Mouse (Mus musculus): ENCODE data around the gene Trrap.
A peak's percentile ranks its signal among the peaks of the same experiment; 100 is the strongest.

Trrap gene

DNA sequence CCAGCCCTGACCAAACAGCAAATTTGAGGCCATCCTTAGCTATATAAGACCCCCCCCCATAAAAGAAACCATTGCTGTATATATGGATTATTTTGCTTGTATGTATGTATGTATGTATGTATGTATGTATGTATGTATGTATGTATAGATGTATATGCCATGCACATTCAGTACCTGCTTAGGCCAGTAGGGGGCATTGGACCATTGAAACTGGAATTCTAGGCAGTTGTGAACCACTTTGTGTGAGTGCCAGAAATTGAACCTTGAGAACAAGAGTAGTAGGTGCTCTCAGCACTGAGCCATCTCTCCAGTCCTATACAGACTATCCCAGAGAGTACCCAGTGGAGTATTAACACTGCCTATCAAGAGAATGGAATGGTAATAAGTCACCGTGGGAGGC lies 104.2 kb downstream of the Trrap start:
- DNase-seq (ENCODE audit: low spot score) = peak; percentile 17

GRCm38 (mm10) chr5:144872326-144872725 lies 104.8 kb downstream of the Trrap start:
- DNase-seq (ENCODE audit: low spot score) = peak; percentile 32

DNA sequence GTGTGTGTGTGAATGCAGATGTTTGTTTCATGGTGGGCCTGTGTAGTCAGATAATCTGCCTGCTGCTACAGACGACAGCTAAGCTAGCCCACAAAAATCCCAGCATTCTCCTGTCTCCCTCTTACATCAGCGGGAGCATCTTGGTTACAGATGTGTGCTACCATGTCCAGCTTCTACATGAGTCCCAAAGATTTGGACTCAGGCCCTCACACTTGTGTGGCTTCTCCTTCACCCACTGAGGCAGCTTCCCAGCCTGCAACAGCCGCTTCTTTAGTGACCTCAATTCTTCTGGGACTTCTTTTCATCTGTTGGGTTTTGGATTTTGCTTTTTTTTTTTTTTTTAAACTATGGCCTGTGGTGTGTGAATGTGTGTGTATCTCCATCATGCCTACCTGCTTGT lies 105.3 kb downstream of the Trrap start:
- DNase-seq (ENCODE audit: low spot score) = peak; percentile 53

DNA sequence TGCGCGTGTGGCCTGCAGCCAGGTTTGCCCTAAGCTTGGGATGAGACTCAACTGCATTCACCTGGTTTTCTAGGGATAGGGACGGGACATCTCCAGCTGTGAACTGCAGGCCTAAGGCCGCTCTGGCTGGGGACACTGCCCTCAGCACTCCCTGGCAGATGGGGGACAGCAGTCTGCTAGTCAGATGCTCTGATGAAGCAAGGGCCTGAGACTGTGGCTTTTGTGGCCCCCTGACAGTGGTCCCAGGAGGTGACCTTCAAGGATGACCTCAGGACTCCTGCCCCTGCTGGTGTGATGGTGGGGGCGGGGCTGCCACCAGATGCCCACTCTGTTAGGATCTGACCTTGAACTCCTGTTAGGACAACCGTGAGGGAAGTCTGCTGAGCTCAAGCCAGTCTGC lies 107.7 kb downstream of the Trrap start:
- DNase-seq (ENCODE audit: low spot score) = no peak

GRCm38 (mm10) chr5:144875892-144876291 lies 108.4 kb downstream of the Trrap start:
- DNase-seq (ENCODE audit: low spot score) = peak; percentile 71

DNA sequence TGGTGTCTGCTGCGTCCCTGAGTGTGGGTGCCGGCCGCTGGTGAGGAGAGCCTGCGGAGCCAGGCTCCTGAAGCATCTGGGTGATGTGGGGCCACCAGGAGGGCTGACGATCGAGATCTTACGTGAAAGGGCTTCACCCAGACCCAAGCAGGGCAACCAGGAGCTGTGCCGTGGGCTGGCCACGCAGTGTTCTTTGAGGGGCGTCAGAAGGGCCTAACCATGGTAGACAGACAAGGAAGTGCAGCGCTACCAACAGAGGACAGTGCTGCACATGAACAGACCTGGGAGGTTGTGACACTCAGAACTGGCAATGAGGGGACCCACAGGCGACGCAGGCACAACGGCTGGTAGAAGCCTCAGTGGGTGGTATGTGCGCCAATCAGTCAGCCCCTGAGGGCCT lies 109.5 kb downstream of the Trrap start:
- no peak for DNase-seq (ENCODE audit: low spot score)

DNA sequence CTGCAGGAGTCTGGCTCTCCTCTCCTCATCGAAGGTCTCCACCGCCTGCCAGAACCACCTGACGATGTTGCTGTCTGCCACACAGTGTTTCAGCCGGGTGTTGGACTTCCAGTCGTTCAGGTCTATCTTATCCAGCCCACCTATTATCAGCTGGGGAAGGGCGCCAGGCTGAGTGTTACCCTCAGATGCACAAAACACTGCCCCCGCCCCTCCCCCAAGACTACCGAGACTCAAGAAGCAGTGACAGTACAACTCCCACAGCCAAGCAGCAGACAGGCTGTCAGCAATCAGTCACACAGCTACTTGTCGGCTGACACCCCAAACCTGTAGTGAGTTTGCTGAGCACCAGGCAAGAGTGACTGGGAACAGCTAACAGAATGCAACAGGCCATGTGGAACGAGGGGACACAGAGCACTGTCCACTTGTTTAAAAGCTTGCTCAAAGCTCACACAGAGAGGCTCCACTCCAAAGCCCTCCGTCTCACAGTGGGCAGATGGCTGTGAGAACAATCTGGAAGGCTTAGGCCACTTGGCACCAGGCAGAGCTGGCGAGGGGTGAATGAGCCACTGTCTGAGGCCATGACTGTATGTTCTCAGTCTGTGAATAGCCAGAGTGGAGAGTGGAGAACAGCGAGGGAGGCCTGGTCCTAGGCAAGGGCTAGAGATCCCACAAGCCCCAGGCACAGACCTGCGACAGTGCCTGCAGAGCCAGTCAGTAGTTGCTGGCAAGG lies 114.3 kb downstream of the Trrap start:
- no peak for DNase-seq (ENCODE audit: low spot score)

GRCm38 (mm10) chr5:144884629-144885217 lies 117.2 kb downstream of the Trrap start:
- peak; percentile 18 for DNase-seq (ENCODE audit: low spot score)

DNA sequence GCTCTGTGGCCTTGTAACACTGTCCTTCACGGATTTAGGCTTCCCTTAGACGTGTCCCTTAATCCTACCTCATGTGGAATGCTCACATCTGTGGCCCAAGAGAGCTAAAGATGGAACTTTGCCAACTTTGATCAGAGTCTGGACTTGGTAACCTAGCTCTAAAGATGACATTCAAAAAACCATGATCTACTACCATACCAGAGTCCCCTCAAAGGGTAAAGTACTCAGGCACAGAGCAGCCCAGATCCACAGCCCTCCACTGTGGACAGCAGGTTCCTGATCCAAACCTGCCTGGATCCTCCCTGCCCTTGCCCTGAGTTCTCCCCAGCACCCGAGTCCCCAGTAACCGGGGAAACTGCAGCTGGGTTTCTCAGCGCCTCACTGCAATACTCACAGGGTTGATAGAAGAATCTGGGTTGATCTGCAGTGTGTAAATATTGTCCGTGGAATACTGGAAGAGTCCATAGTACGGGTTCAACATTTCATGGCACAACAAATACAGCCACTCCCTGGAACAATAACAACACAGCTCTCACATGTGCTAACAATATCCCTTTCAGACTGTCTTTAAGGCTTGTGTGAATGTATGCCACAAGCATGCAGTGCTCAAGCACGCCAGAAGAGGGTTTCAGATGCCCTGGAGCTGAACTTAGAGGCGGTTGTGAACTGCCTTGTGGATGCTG lies 118.6 kb downstream of the Trrap start:
- DNase-seq (ENCODE audit: low spot score) = no peak

GRCm38 (mm10) chr5:144891276-144891675 lies 123.7 kb downstream of the Trrap start:
- no peak for DNase-seq (ENCODE audit: low spot score)

DNA sequence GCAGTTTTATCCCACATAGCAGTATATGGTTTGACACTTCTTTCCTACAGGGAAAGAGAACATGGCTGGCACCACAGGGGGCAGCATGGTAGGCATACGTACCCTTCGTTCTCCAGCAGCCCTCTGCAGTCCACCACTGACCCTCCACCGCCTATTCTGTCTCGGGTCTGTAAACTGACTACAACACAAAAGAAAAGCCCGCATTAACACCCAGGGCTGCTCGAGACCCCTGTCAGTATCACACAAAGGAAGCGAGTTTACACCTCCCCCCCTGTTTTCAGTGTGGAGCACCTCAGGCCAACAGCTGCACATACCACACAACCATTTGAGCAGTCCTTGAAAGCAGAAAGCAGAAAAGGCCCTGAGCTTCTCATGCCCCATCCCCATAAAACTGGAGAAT lies 130.3 kb downstream of the Trrap start:
- no peak for DNase-seq (ENCODE audit: low spot score)

GRCm38 (mm10) chr5:144898448-144899052 lies 131.0 kb downstream of the Trrap start:
- peak; percentile 46 for DNase-seq (ENCODE audit: low spot score)

DNA sequence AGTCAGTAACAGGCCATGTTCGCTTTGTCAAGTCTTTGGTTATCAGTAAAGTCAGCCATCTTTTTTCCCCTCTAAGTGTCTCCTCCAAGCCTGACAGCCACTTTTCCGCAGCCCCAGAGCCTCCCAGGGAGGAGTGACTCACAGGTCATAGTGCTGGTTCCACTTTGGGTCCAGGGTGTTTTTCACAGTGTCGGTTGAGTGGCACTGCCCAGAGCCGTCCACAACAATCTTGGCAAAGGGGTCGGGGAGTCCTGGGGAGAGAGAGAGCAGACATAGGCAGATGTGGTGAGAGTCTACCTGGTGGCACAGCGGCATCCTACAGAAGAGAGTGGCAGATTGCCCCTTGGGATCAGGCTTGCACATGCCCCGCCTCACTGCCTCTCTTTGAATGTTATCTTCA lies 133.5 kb downstream of the Trrap start:
- DNase-seq (ENCODE audit: low spot score) = no peak

DNA sequence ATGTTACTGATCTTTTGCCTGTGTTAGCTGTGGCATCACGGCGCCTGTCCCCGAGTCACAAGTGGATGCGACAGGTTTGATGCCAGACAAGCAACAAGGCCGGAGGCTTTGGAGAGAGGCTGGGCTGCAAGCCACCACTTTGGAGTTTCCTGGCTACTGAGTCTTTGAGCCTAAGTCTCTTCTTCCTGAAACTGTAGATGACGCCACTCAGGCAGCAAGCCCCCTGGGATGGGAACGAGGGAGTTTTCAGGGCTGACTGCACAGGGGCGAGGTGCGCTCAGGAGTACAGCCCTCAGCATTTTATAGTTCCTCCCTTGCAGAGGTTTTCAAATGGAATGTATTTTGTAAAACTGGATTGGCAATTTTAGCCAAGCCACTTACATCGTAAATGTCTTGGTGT lies 134.3 kb downstream of the Trrap start:
- DNase-seq (ENCODE audit: low spot score) = no peak

DNA sequence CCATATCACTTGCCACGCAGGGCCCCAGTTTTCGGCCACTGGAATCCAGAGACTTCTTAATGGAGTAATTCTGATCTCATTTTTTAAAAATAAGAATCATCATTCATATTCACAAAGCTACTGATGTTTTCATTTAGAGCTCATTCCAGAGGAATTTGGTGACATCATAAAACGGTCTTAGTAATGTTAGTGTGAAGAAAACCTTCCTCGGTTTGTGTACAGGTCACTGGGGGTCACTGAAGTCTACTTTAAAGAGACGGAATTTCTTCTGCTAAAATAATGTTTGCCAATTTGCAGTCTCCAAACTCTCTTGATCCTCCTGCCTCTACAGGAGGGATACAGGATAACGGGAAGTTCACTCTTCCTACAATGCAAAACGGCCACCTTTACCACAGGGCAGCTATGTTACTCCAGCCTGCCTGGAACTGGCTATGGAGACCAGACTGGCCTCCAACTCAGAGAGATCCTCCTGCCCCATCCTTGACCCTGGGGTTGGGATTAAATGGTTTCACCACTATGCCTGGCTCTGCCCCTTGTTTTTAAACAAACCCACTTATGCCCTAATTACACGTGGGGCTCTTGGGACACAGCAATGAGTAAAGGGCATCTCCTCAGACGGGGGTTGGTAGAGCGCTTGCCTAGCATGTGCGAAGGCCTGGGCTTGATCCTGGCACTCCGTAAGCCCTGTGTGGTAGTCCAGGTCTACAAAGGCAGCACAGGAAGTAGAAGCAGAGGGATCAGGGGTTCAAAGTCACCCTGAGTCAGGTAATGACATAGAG lies 137.0 kb downstream of the Trrap start:
- peak; percentile 65 for DNase-seq (ENCODE audit: low spot score)

DNA sequence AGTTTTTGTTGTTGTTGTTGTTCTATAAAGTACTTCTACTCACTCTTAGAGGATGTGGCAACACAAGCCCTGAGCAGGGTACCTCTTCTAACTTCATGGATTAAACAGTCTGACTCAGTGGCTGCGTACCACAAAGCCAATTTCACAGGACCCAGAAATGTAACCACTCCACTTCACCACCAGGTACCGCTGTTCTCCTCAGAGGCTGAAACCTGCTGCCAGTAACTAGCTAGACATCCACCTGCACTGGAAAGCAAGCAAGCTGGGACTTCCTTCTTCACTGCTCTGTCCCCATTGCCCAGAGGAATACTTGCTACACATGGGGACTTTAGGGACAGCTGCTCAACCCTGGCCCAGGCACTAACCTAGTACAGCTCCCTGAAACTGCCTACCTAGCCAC lies 140.1 kb downstream of the Trrap start:
- DNase-seq (ENCODE audit: low spot score) = no peak

All from adipocyte (in vitro differentiated cells).